In the genomic region with DNA sequence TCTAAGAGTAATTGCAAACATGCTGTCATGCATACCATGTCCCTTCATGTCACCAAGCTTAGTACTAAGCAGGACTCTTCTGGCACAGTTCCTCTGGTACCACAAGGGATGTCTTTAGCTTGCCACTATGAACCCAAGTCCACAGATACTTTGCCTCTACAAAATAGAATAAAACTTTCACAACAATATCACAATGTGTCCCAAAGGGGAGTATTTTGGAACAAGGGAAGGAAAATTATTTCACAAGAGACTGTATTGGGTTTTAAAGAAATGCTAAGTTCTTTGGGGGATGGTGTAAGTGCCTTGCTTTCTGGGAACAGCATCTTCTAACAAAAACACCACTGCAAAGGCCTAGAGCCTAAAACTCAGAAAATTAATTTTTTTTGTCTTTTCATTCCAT, we compare ENCODE assay signal across 18 mouse cellular contexts.
"Had no signal": no experiment of that assay in that cellular context is flagged by ENCODE, and none has a peak within 500 bp of the region (broad histone marks: within the 10 kb centered on the region; RNA-seq: fewer than 3 reads in every experiment).

No protein-coding gene starts in this region.

- H3K27me3 ChIP-seq: midbrain, embryonic 13.5 days; midbrain, embryonic 15.5 days; neural tube, embryonic 12.5 days; stomach, embryonic 15.5 days had no signal

- H3K27ac ChIP-seq: macrophage; midbrain, embryonic 13.5 days; midbrain, embryonic 15.5 days; neural tube, embryonic 12.5 days; stomach, embryonic 15.5 days; stomach, postnatal 0 days had no signal

- DNase-seq: liver, postnatal 0 days; lung, embryonic 14.5 days; lung, postnatal 14 days; lung, postnatal 36 days; right cerebral cortex, adult 18-20 months; right cerebral cortex, postnatal 25 days; right cerebral cortex, postnatal 4 days; thymus, adult 2 months; thymus, postnatal 25 days; thymus, postnatal 4 days had no signal

- H3K9me3 ChIP-seq: megakaryocyte, embryonic 14.5 days; midbrain, embryonic 13.5 days; midbrain, embryonic 15.5 days; neural tube, embryonic 12.5 days; stomach, embryonic 15.5 days had no signal

- H3K9ac ChIP-seq: liver, postnatal 0 days; lung, embryonic 14.5 days; midbrain, embryonic 13.5 days; midbrain, embryonic 15.5 days; neural tube, embryonic 12.5 days; stomach, embryonic 15.5 days had no signal

- H3K4me3 ChIP-seq: megakaryocyte, embryonic 14.5 days; midbrain, embryonic 13.5 days; midbrain, embryonic 15.5 days; neural tube, embryonic 12.5 days; stomach, embryonic 15.5 days had no signal

- ATAC-seq: liver, postnatal 0 days; midbrain, embryonic 13.5 days; midbrain, embryonic 15.5 days had no signal

- H3K36me3 ChIP-seq: midbrain, embryonic 13.5 days; midbrain, embryonic 15.5 days; neural tube, embryonic 12.5 days; stomach, embryonic 15.5 days had no signal

- H3K4me1 ChIP-seq: megakaryocyte, embryonic 14.5 days; midbrain, embryonic 13.5 days; stomach, embryonic 15.5 days had no signal

- H3K4me2 ChIP-seq: lung, embryonic 14.5 days; midbrain, embryonic 11.5 days; midbrain, embryonic 13.5 days; midbrain, embryonic 15.5 days; neural tube, embryonic 12.5 days; stomach, embryonic 15.5 days had no signal
